Mouse (Mus musculus): Measurements from ENCODE around the gene Rere. TPM values are rescaled to one million over a fixed set of nuclear protein-coding genes. Genes with fewer than 3 reads are reported as not detected.
"Not testable (repeated sequence)": the region's sequence is repeated elsewhere in the genome, so short reads cannot be mapped to it uniquely, and the experiment has no call there.

The Rere gene
- total RNA-seq, 2 experiments from 2014 or later, result 51.5 to 52.0 TPM

- intact Hi-C loops (cut with DNase I), result no loop called here
- no peak for DNase-seq
Measured at GRCm38 (mm10) chr4:150528846-150529245, 247.4 kb downstream of the Rere start.

GRCm38 (mm10) chr4:150531869-150532268, 250.4 kb downstream of the Rere start:
- intact Hi-C loops (cut with DNase I), result no loop called here
- DNase-seq, result no peak

GRCm38 (mm10) chr4:150536821-150537510, 255.5 kb downstream of the Rere start:
- no peak for DNase-seq
- intact Hi-C loops (cut with DNase I), result no loop called here

- intact Hi-C loops (cut with DNase I), result loop anchor here (5.0 kb wide), 1 partner anchor 43 kb away; no protein-coding TSS in a partner anchor
- DNase-seq, result no peak
Measured at GRCm38 (mm10) chr4:150539846-150540245, 258.4 kb downstream of the Rere start.

- intact Hi-C loops (cut with DNase I), result loop anchor here (5.0 kb wide), 1 partner anchor 43 kb away; no protein-coding TSS in a partner anchor
- no peak for DNase-seq
Measured at GRCm38 (mm10) chr4:150540392-150541094, 259.1 kb downstream of the Rere start.

GRCm38 (mm10) chr4:150544231-150544630, 262.8 kb downstream of the Rere start:
- intact Hi-C loops (cut with DNase I), result loop anchor here (5.0 kb wide), 1 partner anchor 47 kb away; no protein-coding TSS in a partner anchor
- DNase-seq, result no peak

GRCm38 (mm10) chr4:150544652-150545258, 263.3 kb downstream of the Rere start:
- intact Hi-C loops (cut with DNase I), result loop anchor here (5.0 kb wide), 1 partner anchor 47 kb away; no protein-coding TSS in a partner anchor
- DNase-seq, result peak; percentile 37 to 48

- intact Hi-C loops (cut with DNase I), result no loop called here
- no peak for DNase-seq
Measured at GRCm38 (mm10) chr4:150545775-150546174, 264.3 kb downstream of the Rere start.

GRCm38 (mm10) chr4:150546296-150546695, 264.9 kb downstream of the Rere start:
- DNase-seq; intact Hi-C loops (cut with DNase I): not testable (repeated sequence)

- DNase-seq, result no peak
- intact Hi-C loops (cut with DNase I), result no loop called here
Measured at GRCm38 (mm10) chr4:150549393-150549792, 267.9 kb downstream of the Rere start.

- intact Hi-C loops (cut with DNase I), result no loop called here
Measured at GRCm38 (mm10) chr4:150549989-150550716, 268.7 kb downstream of the Rere start.

GRCm38 (mm10) chr4:150551390-150551789, 269.9 kb downstream of the Rere start:
- intact Hi-C loops (cut with DNase I), result no loop called here
- no peak for DNase-seq

More at GRCm38 (mm10) chr4:150549989-150550716, 268.7 kb downstream of the Rere start:
- no peak for DNase-seq

GRCm38 (mm10) chr4:150552751-150553600, 271.5 kb downstream of the Rere start:
- intact Hi-C loops (cut with DNase I), result no loop called here
- DNase-seq, result no peak

GRCm38 (mm10) chr4:150555783-150556182, 274.3 kb downstream of the Rere start:
- intact Hi-C loops (cut with DNase I), result no loop called here
- DNase-seq, result no peak

- intact Hi-C loops (cut with DNase I), result no loop called here
- DNase-seq, result peak; percentile 70 to 76
Measured at GRCm38 (mm10) chr4:150556382-150557221, 275.2 kb downstream of the Rere start.

- intact Hi-C loops (cut with DNase I), result not testable (repeated sequence)
Measured at GRCm38 (mm10) chr4:150557289-150557688, 275.8 kb downstream of the Rere start.

GRCm38 (mm10) chr4:150557976-150558375, 276.5 kb downstream of the Rere start:
- intact Hi-C loops (cut with DNase I), result no loop called here
- DNase-seq, result no peak

More at GRCm38 (mm10) chr4:150557289-150557688, 275.8 kb downstream of the Rere start:
- not testable (repeated sequence) for DNase-seq

- intact Hi-C loops (cut with DNase I), result no loop called here
- no peak for DNase-seq
Measured at GRCm38 (mm10) chr4:150559514-150559913, 278.1 kb downstream of the Rere start.

GRCm38 (mm10) chr4:150563281-150563680, 281.8 kb downstream of the Rere start:
- intact Hi-C loops (cut with DNase I), result no loop called here
- DNase-seq, result no peak
